Mouse (Mus musculus) left cerebral cortex, adult 11 months (tissue): ENCODE data around the gene C8g.

Experiments
- DNase-seq: peaks from one replicate; pipeline ENCODE4 v3.0.0; 2022; ENCODE audit warnings: low spot score

Gene C8g

GRCm38 (mm10) chr2:25467606-25468303 lies 33.8 kb downstream of the C8g start:
- no peak for DNase-seq

GRCm38 (mm10) chr2:25465816-25466635 lies 35.5 kb downstream of the C8g start:
- DNase-seq = no peak

GRCm38 (mm10) chr2:25465256-25465655 lies 36.3 kb downstream of the C8g start:
- no peak for DNase-seq

GRCm38 (mm10) chr2:25463630-25464029 lies 37.9 kb downstream of the C8g start:
- DNase-seq = no peak

DNA sequence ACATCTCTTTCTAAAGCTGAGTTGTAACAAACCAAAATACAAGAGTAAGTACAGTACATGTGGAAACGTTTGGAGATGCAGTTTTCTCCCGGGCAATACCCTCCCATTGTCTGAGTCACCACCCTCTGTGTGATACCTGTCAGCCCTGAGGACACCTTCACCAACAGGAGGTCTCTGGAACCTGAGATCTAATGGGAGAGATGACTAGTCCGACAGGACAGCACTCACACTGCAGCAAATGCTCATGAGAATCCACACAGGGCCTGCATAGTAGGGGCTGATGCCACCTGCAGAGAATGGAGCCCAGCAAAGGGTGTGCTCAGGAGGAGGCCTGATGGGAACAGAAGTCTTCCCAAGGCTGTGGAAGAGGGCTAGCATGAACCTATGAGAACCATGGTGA lies 40.1 kb downstream of the C8g start:
- DNase-seq = no peak

DNA sequence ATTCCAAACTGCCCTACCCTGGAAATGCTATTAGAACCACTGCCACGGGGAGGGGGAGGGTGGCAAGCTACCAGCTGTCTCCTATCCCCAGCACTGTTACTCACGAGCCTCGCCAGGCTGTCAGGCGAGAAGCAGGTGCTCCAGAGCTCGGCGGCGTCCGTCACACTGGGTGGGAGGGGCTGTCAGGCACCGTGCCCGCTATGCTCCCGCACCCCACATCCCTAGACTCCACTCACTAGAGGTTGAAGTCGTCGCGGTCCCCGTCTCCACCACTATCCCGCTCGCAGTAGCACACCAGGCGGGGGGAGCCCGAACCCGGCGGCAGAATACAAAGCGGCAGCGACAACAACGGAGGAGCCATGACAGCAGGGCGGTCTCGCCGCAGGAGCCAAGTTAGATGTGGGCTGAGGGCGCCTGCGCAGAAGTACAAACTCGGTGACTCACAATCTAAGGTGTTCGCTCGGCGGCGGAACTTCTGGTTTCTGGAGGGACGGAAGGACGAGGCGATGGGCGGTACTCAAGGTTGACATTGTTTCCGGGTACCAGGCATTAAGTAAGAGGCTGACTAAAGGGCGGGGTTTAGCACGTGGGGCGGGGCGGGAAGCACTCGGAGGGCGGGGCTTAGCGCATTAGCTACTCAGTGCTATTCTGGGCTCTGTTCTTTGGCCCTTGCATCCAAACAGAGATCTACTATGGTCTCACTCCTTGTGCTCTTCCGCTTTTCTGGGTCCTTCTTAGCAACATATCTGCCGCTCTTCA lies 40.8 kb downstream of the C8g start, which contains the start of gene Paxx:
Gene Paxx (minus strand): TSS at position 544 of the 759 bp plus-strand sequence.
- DNase-seq = peak; percentile 93

GRCm38 (mm10) chr2:25460135-25460534 lies 41.4 kb downstream of the C8g start:
- DNase-seq = no peak

- DNase-seq = no peak
Measured at GRCm38 (mm10) chr2:25458911-25459310, 42.6 kb downstream of the C8g start.

GRCm38 (mm10) chr2:25457022-25457896 lies 44.3 kb downstream of the C8g start:
- no peak for DNase-seq

DNA sequence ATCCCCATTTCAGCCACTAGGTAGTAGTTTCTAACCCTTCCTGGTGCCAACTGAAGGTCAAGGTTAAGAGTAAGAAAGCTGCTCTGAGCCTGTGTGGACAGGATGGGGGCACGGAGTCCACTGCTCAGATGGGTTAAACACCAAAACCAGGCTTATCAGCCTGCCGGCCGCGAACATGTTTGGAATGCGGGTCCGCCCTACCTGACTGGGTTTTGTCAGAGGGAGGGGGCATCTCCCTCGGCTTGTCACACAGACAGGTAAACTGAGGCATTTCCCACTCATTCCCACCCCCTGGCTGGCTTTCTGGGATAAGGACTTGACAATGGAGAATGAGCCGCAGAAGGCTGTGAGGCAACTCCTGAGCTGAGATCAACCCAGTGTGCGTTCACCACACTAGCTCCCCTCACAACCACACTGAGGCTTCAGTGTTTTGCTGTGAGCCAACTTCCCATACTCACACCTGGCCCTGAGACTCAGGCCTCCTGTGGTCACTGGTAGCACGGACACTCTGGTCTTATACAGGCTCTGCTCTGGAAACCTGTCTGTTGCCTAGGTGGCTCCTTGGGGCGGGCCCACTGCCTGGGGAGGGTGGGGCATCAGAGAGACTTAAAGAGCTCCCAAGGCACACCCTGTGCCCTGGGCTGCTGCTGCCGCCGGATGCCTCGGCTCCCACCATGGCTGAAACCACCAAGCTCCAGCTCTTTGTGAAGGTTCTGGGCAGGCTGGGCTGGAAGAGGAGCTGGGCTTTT lies 45.1 kb downstream of the C8g start, which contains the start of gene Clic3:
Gene Clic3 (plus strand): TSS at position 634 of the 749 bp plus-strand sequence.
- no peak for DNase-seq

DNA sequence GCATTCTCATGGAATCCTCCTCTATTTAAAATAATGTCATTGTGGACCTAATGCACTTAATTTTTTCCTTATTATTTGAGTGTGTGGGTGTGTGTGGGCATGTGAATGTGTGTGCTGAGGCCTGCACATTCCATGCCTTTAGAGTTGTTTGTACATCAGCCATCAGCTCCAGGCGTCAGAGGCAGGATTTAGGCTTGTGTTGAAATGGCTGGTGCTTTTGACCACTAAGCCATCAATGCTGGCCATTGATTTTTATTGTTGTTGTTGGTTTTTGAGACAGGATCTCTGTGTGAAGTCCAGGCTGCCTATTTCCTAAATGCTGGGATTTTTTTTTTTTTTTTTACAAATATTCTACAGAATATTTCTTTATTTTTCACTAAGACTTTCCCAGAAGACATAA lies 48.6 kb downstream of the C8g start:
- DNase-seq = no peak

GRCm38 (mm10) chr2:25450853-25451647 lies 50.5 kb downstream of the C8g start:
- no peak for DNase-seq
